Mouse (Mus musculus) kidney, embryonic 16.5 days (tissue): ENCODE results near the gene Zfand4. TPM values are rescaled to one million over a fixed set of nuclear protein-coding genes. Genes with fewer than 3 reads are reported as not detected.

Source experiments
- ATAC-seq: fragments of 200-750 bp; cut with Nextera tagmentation; 2 replicates; pipeline ENCODE4 v1.8.0; 2017; ENCODE audit warnings: moderate TSS enrichment; ENCODE audit not compliant: low FRiP score, low TSS enrichment
- H3K27ac ChIP-seq: fragments of 300-500 bp; sonication (generic); 2 replicates; pipeline ENCODE4 v1.5.1; 2014; ENCODE audit warnings: low read length
- H3K27me3 ChIP-seq: fragments of 300-500 bp; sonication (generic); 2 replicates; pipeline ENCODE4 v1.6.1; 2014; ENCODE audit warnings: low read length, control low read depth, mixed read lengths; ENCODE audit not compliant: insufficient read depth
- H3K36me3 ChIP-seq: fragments of 300-500 bp; sonication (generic); 2 replicates; pipeline ENCODE4 v1.6.1; 2014; ENCODE audit warnings: low read length, control low read depth, mixed read lengths; ENCODE audit not compliant: insufficient read depth
- H3K4me1 ChIP-seq: fragments of 300-500 bp; sonication (generic); 2 replicates; pipeline ENCODE4 v1.6.1; 2014; ENCODE audit warnings: low read length, control low read depth, mixed read lengths; ENCODE audit not compliant: insufficient read depth
- H3K4me2 ChIP-seq: fragments of 300-500 bp; sonication (generic); replicated peaks from 2 replicates; pipeline ENCODE4 v1.6.1; 2014; ENCODE audit warnings: low read depth, low read length
- H3K4me3 ChIP-seq: fragments of 300-500 bp; sonication (generic); 2 replicates; pipeline ENCODE4 v1.5.1; 2014; ENCODE audit warnings: mild to moderate bottlenecking, low read length
- H3K9ac ChIP-seq: fragments of 300-500 bp; sonication (generic); replicated peaks from 2 replicates; pipeline ENCODE4 v1.6.1; 2014; ENCODE audit warnings: low read length
- H3K9me3 ChIP-seq: fragments of 300-500 bp; sonication (generic); 2 replicates; pipeline ENCODE4 v1.6.1; 2016; ENCODE audit warnings: low read length, control low read depth
- WGBS: fragments of 180-500 bp; shearing (Covaris S2); extraction: QIAGEN DNeasy Blood & Tissue Kit; methylation state at CpG from one replicate; pipeline ENCODE4 v1.1.7; 2014; 5-methylcytosine and 5-hydroxymethylcytosine counted together
- polyA plus RNA-seq: library from polyadenylated mRNA; unstranded; fragments of >200 nt; fragmentation: Nextera tagmentation; extraction: Ambion mirVana; gene quantifications from 2 replicates; pipeline ENCODE4 v1.2.1, GENCODE M21; 2015

The Zfand4 gene
- polyA plus RNA-seq, 1 experiment from 2014 or later: 5.9 TPM

- H3K9ac ChIP-seq: no peak overlapping the region
- no peak overlapping the region for H3K4me2 ChIP-seq
- H3K27me3 ChIP-seq: no peaks in the 10 kb centered on the region
- H3K36me3 ChIP-seq: no peaks in the 10 kb centered on the region
- no peaks in the 10 kb centered on the region for H3K9me3 ChIP-seq
- 77% methylated on average over 3 of the region's 3 CpGs for WGBS
- no peak for ATAC-seq
- H3K27ac ChIP-seq: no peak overlapping the region
- H3K4me3 ChIP-seq: no peak overlapping the region
- H3K4me1 ChIP-seq: 0 out of 2 replicates have a peak, but pooled peaks cover 6% of the 10 kb centered on the region
Measured at GRCm38 (mm10) chr6:116361463-116361862, 97.4 kb downstream of the Zfand4 start.

- Histone ChIP-seq H3K27me3 (no peaks in the 10 kb centered on the region), H3K27ac (no peak overlapping the region), H3K4me1 (0 out of 2 replicates have a peak, but pooled peaks cover 6% of the 10 kb centered on the region), H3K4me3 (no peak overlapping the region), H3K9ac (no peak overlapping the region), H3K4me2 (no peak overlapping the region), H3K36me3 (no peaks in the 10 kb centered on the region), H3K9me3 (no peaks in the 10 kb centered on the region)
- ATAC-seq: no peak
- 91% methylated on average over 4 of the region's 4 CpGs for WGBS
Measured at GRCm38 (mm10) chr6:116361993-116362392, 98.0 kb downstream of the Zfand4 start.

- WGBS: 87% methylated on average over 11 of the region's 11 CpGs
- Histone ChIP-seq H3K27me3 (no peaks in the 10 kb centered on the region), H3K9ac (no peak overlapping the region), H3K36me3 (no peaks in the 10 kb centered on the region), H3K4me2 (no peak overlapping the region), H3K4me1 (no peaks in the 10 kb centered on the region), H3K27ac (no peak overlapping the region), H3K4me3 (no peak overlapping the region), H3K9me3 (no peaks in the 10 kb centered on the region)
- no peak for ATAC-seq
Measured at GRCm38 (mm10) chr6:116367971-116368370, 103.9 kb downstream of the Zfand4 start.

- ATAC-seq: no peak
Measured at GRCm38 (mm10) chr6:116369811-116370210, 105.8 kb downstream of the Zfand4 start.

GRCm38 (mm10) chr6:116370216-116370976 is 106.4 kb downstream of the Zfand4 start:
- H3K4me3 ChIP-seq: no peak overlapping the region
- no peak overlapping the region for H3K27ac ChIP-seq
- H3K9me3 ChIP-seq: no peaks in the 10 kb centered on the region
- H3K36me3 ChIP-seq: no peaks in the 10 kb centered on the region
- ATAC-seq: peak; percentile 51
- H3K4me2 ChIP-seq: no peak overlapping the region
- H3K4me1 ChIP-seq: no peaks in the 10 kb centered on the region
- H3K27me3 ChIP-seq: no peaks in the 10 kb centered on the region
- WGBS: 77% methylated on average over 6 of the region's 6 CpGs
- H3K9ac ChIP-seq: no peak overlapping the region

More at GRCm38 (mm10) chr6:116369811-116370210, 105.8 kb downstream of the Zfand4 start:
- no peak overlapping the region for H3K4me2 ChIP-seq
- H3K27ac ChIP-seq: no peak overlapping the region
- H3K36me3 ChIP-seq: no peaks in the 10 kb centered on the region
- H3K9me3 ChIP-seq: no peaks in the 10 kb centered on the region
- 94% methylated on average over 1 of the region's 1 CpGs for WGBS
- no peak overlapping the region for H3K9ac ChIP-seq
- H3K4me3 ChIP-seq: no peak overlapping the region
- no peaks in the 10 kb centered on the region for H3K27me3 ChIP-seq
- H3K4me1 ChIP-seq: no peaks in the 10 kb centered on the region

- Histone ChIP-seq H3K27me3 (no peaks in the 10 kb centered on the region), H3K27ac (no peak overlapping the region), H3K4me3 (no peak overlapping the region), H3K36me3 (no peaks in the 10 kb centered on the region), H3K9ac (no peak overlapping the region), H3K9me3 (no peaks in the 10 kb centered on the region), H3K4me2 (no peak overlapping the region), H3K4me1 (no peaks in the 10 kb centered on the region)
- 0 out of 2 replicates have a peak, but pooled peaks have one; percentile 54 for ATAC-seq
- WGBS: 95% methylated on average over 3 of the region's 3 CpGs
Measured at GRCm38 (mm10) chr6:116371500-116371899, 107.5 kb downstream of the Zfand4 start.

GRCm38 (mm10) chr6:116374136-116374535 is 110.1 kb downstream of the Zfand4 start:
- Histone ChIP-seq H3K27me3 (no peaks in the 10 kb centered on the region), H3K27ac (no peak overlapping the region), H3K4me1 (no peaks in the 10 kb centered on the region), H3K4me3 (no peak overlapping the region), H3K9me3 (no peaks in the 10 kb centered on the region), H3K9ac (no peak overlapping the region), H3K36me3 (0 out of 2 replicates have a peak, but pooled peaks cover 2% of the 10 kb centered on the region), H3K4me2 (no peak overlapping the region)
- no peak for ATAC-seq
- WGBS: 78% methylated on average over 1 of the region's 1 CpGs

GRCm38 (mm10) chr6:116374618-116375017 is 110.6 kb downstream of the Zfand4 start:
- no peaks in the 10 kb centered on the region for H3K4me1 ChIP-seq
- no peak overlapping the region for H3K9ac ChIP-seq
- no peak overlapping the region for H3K4me2 ChIP-seq
- 0 out of 2 replicates have a peak, but pooled peaks cover 2% of the 10 kb centered on the region for H3K36me3 ChIP-seq
- no peaks in the 10 kb centered on the region for H3K9me3 ChIP-seq
- no peak overlapping the region for H3K27ac ChIP-seq
- ATAC-seq: no peak
- no peaks in the 10 kb centered on the region for H3K27me3 ChIP-seq
- H3K4me3 ChIP-seq: no peak overlapping the region

GRCm38 (mm10) chr6:116378892-116379291 is 114.9 kb downstream of the Zfand4 start:
- no peaks in the 10 kb centered on the region for H3K9me3 ChIP-seq
- H3K27ac ChIP-seq: no peak overlapping the region
- H3K27me3 ChIP-seq: no peaks in the 10 kb centered on the region
- peaks cover 11% of the 10 kb centered on the region for H3K4me1 ChIP-seq
- H3K4me3 ChIP-seq: no peak overlapping the region
- H3K36me3 ChIP-seq: 0 out of 2 replicates have a peak, but pooled peaks cover 2% of the 10 kb centered on the region
- WGBS: 90% methylated on average over 7 of the region's 7 CpGs
- H3K9ac ChIP-seq: no peak overlapping the region
- no peak overlapping the region for H3K4me2 ChIP-seq
- no peak for ATAC-seq
